ENCODE assay signal across 8 mouse cellular contexts in genomic region chr4:155564315-155565069, GRCm38 (mm10). TPM values are rescaled to one million over a fixed set of nuclear protein-coding genes. Genes with fewer than 3 reads are reported as not detected.
DNase-seq lines count a peak whose midpoint lies in the region; ATAC-seq lines count a peak whose summit lies in the region.

No protein-coding gene starts in this region.

- intact Hi-C loops in heart, postnatal 25 days (cut with DNase I): no loop called here

- H3K27me3 ChIP-seq in forebrain, embryonic 10.5 days (ENCODE audit: poor library complexity, severe bottlenecking): no peaks in the 10 kb centered on the region
- H3K27me3 ChIP-seq in limb, embryonic 12.5 days: no peaks in the 10 kb centered on the region
- no peaks in the 10 kb centered on the region for H3K27me3 ChIP-seq in midbrain, embryonic 14.5 days (ENCODE audit: control insufficient read depth, insufficient read depth, low read length)

- WGBS in forebrain, embryonic 10.5 days: 24% methylated on average over 20 of the region's 20 CpGs
- 14% methylated on average over 20 of the region's 20 CpGs for WGBS in limb, embryonic 12.5 days
- WGBS in midbrain, embryonic 14.5 days: 20% methylated on average over 20 of the region's 20 CpGs

- peaks cover 22% of the 10 kb centered on the region for H3K36me3 ChIP-seq in forebrain, embryonic 10.5 days (replicated peaks)
- peaks cover 17% of the 10 kb centered on the region for H3K36me3 ChIP-seq in limb, embryonic 12.5 days
- peaks cover 18% of the 10 kb centered on the region for H3K36me3 ChIP-seq in midbrain, embryonic 14.5 days (ENCODE audit: control insufficient read depth, insufficient read depth, low read length)

- DNase-seq in adrenal gland, postnatal 14 days: peak; percentile 75
- DNase-seq in adrenal gland, adult 8-10 months: no peak
- DNase-seq in MEL-GATA-1-ER (ENCODE audit: extremely low read depth, low read depth): peak; percentile 36
- no peak for DNase-seq in forebrain, embryonic 10.5 days (ENCODE audit: extremely low spot score, low spot score)
- DNase-seq in heart, postnatal 25 days (ENCODE audit: low spot score): peak; percentile 49
- no peak for DNase-seq in midbrain, embryonic 14.5 days
- no peak for DNase-seq in frontal cortex, postnatal 25 days (ENCODE audit: low spot score in 2 of 2)

- H3K27ac ChIP-seq in forebrain, embryonic 10.5 days: peak overlapping the region; percentile 92
- H3K27ac ChIP-seq in limb, embryonic 12.5 days: peak overlapping the region; percentile 88
- H3K27ac ChIP-seq in midbrain, embryonic 14.5 days (replicated peaks; ENCODE audit: low read depth, low read length): peak overlapping the region; percentile 90

- peak overlapping the region; percentile 86 for H3K4me3 ChIP-seq in forebrain, embryonic 10.5 days
- peak overlapping the region; percentile 79 for H3K4me3 ChIP-seq in limb, embryonic 12.5 days (replicated peaks)
- peak overlapping the region; percentile 84 for H3K4me3 ChIP-seq in midbrain, embryonic 14.5 days (replicated peaks; ENCODE audit: low read depth, low read length)

- H3K9ac ChIP-seq in limb, embryonic 12.5 days (replicated peaks): peak overlapping the region; percentile 75
- peak overlapping the region; percentile 81 for H3K9ac ChIP-seq in midbrain, embryonic 14.5 days (replicated peaks; ENCODE audit: low read length)

- peak overlapping the region; percentile 83 for H3K4me2 ChIP-seq in limb, embryonic 12.5 days
- H3K4me2 ChIP-seq in midbrain, embryonic 14.5 days (ENCODE audit: low read length): peak overlapping the region; percentile 92

- H3K4me1 ChIP-seq in forebrain, embryonic 10.5 days: peaks cover 49% of the 10 kb centered on the region
- H3K4me1 ChIP-seq in limb, embryonic 12.5 days (replicated peaks): peaks cover 39% of the 10 kb centered on the region
- H3K4me1 ChIP-seq in midbrain, embryonic 14.5 days (ENCODE audit: control insufficient read depth, insufficient read depth, low read length): peaks cover 11% of the 10 kb centered on the region

- H3K9me3 ChIP-seq in forebrain, embryonic 10.5 days: no peaks in the 10 kb centered on the region
- H3K9me3 ChIP-seq in limb, embryonic 12.5 days: no peaks in the 10 kb centered on the region
- no peaks in the 10 kb centered on the region for H3K9me3 ChIP-seq in midbrain, embryonic 14.5 days (ENCODE audit: control insufficient read depth, low read length)

- ATAC-seq in limb, embryonic 12.5 days (ENCODE audit: insufficient number of reproducible peaks, insufficient read depth, low FRiP score, low TSS enrichment, low read depth): no peak
- no peak for ATAC-seq in midbrain, embryonic 14.5 days (ENCODE audit: low FRiP score, low TSS enrichment)

RNA-seq across cellular contexts. Expression of gene Nadk, which starts 2.3 kb away (rescaled TPM):
- 206 and 214 TPM in 2 replicates for total RNA-seq in adrenal gland, postnatal 14 days (2021)
- 100 to 1,000 TPM; 155 to 289 (median 213) TPM for total RNA-seq in adrenal gland, adult 8-10 months (2022)
- 118 and 122 TPM in 2 replicates for polyA plus RNA-seq in forebrain, embryonic 10.5 days (2016; fragmentation: Nextera tagmentation; extraction: Ambion mirVana)
- 10 to 100 TPM; 36.6 to 37.3 TPM for total RNA-seq in heart, postnatal 25 days (2021)
- 95.3 and 95.4 TPM in 2 replicates for polyA plus RNA-seq in limb, embryonic 12.5 days (2016; fragmentation: Nextera tagmentation; extraction: Ambion mirVana)
- 70.4 and 95.1 TPM in 2 replicates for polyA plus RNA-seq in midbrain, embryonic 14.5 days (2014; fragmentation: Nextera tagmentation; extraction: Ambion mirVana)

RNA-seq across cellular contexts. Expression of gene Slc35e2, which starts 36.7 kb away (rescaled TPM):
- 25.8 and 30.1 TPM in 2 replicates for total RNA-seq in adrenal gland, postnatal 14 days (2021)
- total RNA-seq in adrenal gland, adult 8-10 months (2022): 10 to 100 TPM; 38.8 to 54.2 (median 44.9) TPM
- 10.7 and 12.9 TPM in 2 replicates for polyA plus RNA-seq in forebrain, embryonic 10.5 days (2016; fragmentation: Nextera tagmentation; extraction: Ambion mirVana)
- total RNA-seq in heart, postnatal 25 days (2021): 1 to 10 TPM; 7.8 to 7.9 TPM
- 10.9 and 11.6 TPM in 2 replicates for polyA plus RNA-seq in limb, embryonic 12.5 days (2016; fragmentation: Nextera tagmentation; extraction: Ambion mirVana)
- polyA plus RNA-seq in midbrain, embryonic 14.5 days (2014; fragmentation: Nextera tagmentation; extraction: Ambion mirVana): 15.6 and 19.9 TPM in 2 replicates

Comparison
In these comparisons a context has a peak if more than half of its experiments do, and no peak if none do; other contexts are left out.
1. DNase-seq: peak in adrenal gland, postnatal 14 days (single experiment), MEL-GATA-1-ER (single experiment) and heart, postnatal 25 days (single experiment); none in adrenal gland, adult 8-10 months (single experiment), forebrain, embryonic 10.5 days (single experiment), midbrain, embryonic 14.5 days (single experiment) and frontal cortex, postnatal 25 days (0 of 2).
2. Peak in every context shown above with its lines, with median percentiles within 50 percentile points of each other: H3K27ac ChIP-seq and H3K4me3 ChIP-seq.